Mouse (Mus musculus): ENCODE results near the gene Eml3.

DNA sequence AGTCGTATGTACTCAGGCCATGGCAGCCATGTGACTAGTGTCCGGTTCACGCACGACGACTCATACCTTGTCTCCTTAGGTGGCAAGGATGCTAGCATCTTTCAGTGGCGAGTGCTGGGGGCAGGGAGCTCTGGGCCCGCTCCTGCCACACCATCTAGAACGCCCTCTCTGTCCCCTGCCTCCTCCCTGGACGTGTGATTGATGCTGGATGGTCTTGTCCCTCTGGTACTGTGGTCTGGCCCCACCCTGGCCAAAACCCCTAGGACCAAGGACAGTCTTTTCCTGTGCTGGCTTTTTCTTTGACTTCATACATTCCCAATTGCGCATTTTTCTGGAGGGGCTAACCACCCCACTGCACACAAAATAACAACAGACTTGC lies 11.8 kb downstream of the Eml3 start:
- TF ChIP-seq MAX (IDR thresholded peaks at IDR 0.05; ENCODE audit: low read depth) (no peak), TCF12 (IDR thresholded peaks at IDR 0.05; ENCODE audit: insufficient read depth, poor library complexity, severe bottlenecking) (no peak), E2F4 (IDR thresholded peaks at IDR 0.05; ENCODE audit: insufficient read depth) (no peak), POLR2A (IDR thresholded peaks at IDR 0.05; ENCODE audit: insufficient read length, low read depth) (no peak), USF1 (IDR thresholded peaks at IDR 0.05; ENCODE audit: low read depth) (no peak)
